10 mouse cellular contexts compared by ENCODE assay signal in genomic region chr4:41098577-41098951, GRCm38 (mm10). TPM values are rescaled to one million over a fixed set of nuclear protein-coding genes. Genes with fewer than 3 reads are reported as not detected.
A peak's percentile ranks its signal among the peaks of the same experiment; 100 is the strongest.
DNase-seq lines count a peak whose midpoint lies in the region; ATAC-seq lines count a peak whose summit lies in the region.
"Had no signal": no experiment of that assay in that cellular context is flagged by ENCODE, and none has a peak within 500 bp of the region (broad histone marks: within the 10 kb centered on the region; RNA-seq: fewer than 3 reads in every experiment).

No protein-coding gene starts in this region.

- ATAC-seq in neural tube, embryonic 14.5 days (ENCODE audit: low read depth), result peak; percentile 20
- ATAC-seq: Patski had no signal

- H3K36me3 ChIP-seq in forebrain, embryonic 10.5 days (replicated peaks), result no peaks in the 10 kb centered on the region
- no peaks in the 10 kb centered on the region for H3K36me3 ChIP-seq in neural tube, embryonic 14.5 days (ENCODE audit: control insufficient read depth, insufficient read depth, low read length)

- no peak overlapping the region for H3K27ac ChIP-seq in forebrain, embryonic 10.5 days
- no peak overlapping the region for H3K27ac ChIP-seq in neural tube, embryonic 14.5 days (ENCODE audit: low read depth, low read length)

- 21% methylated on average over 11 of the region's 11 CpGs for WGBS in forebrain, embryonic 10.5 days
- 16% methylated on average over 11 of the region's 11 CpGs for WGBS in neural tube, embryonic 14.5 days

- peak overlapping the region; percentile 21; the same call in 1 of the 2 replicates for H3K9ac ChIP-seq in neural tube, embryonic 14.5 days (replicated peaks; ENCODE audit: low read depth, low read length)

- H3K4me2 ChIP-seq in neural tube, embryonic 14.5 days (ENCODE audit: low read depth, low read length), result peak overlapping the region; percentile 96

- H3K27me3 ChIP-seq in forebrain, embryonic 10.5 days (ENCODE audit: poor library complexity, severe bottlenecking), result peaks cover 50% of the 10 kb centered on the region
- H3K27me3 ChIP-seq in neural tube, embryonic 14.5 days (ENCODE audit: control insufficient read depth, insufficient read depth, low read length), result peaks cover 14% of the 10 kb centered on the region
- H3K27me3 ChIP-seq: Patski had no signal

- peak overlapping the region; percentile 58 for H3K4me3 ChIP-seq in forebrain, embryonic 10.5 days
- peak overlapping the region; percentile 37 for H3K4me3 ChIP-seq in neural tube, embryonic 14.5 days (ENCODE audit: low read depth, low read length)

- peak; percentile 32 for DNase-seq in kidney, adult 18-20 months
- no peak for DNase-seq in kidney, adult 11 months
- DNase-seq in forebrain, embryonic 10.5 days (ENCODE audit: extremely low spot score, low spot score), result no peak
- DNase-seq in kidney, postnatal 10 days, result peak; percentile 18
- DNase-seq in spleen, adult 18-20 months, result no peak
- DNase-seq in layer of hippocampus, postnatal 10 days (ENCODE audit: low spot score in 2 of 2), result no peak
- DNase-seq in urinary bladder, postnatal 4 days (ENCODE audit: low spot score in 2 of 2), result no peak

- H3K9me3 ChIP-seq in forebrain, embryonic 10.5 days, result no peaks in the 10 kb centered on the region
- H3K9me3 ChIP-seq in neural tube, embryonic 14.5 days (ENCODE audit: control insufficient read depth, low read length), result no peaks in the 10 kb centered on the region

- peaks cover 34% of the 10 kb centered on the region for H3K4me1 ChIP-seq in forebrain, embryonic 10.5 days
- peaks cover 4% of the 10 kb centered on the region; the same call in 1 of the 2 replicates for H3K4me1 ChIP-seq in neural tube, embryonic 14.5 days (ENCODE audit: control insufficient read depth, insufficient read depth, low read length)

RNA-seq across cellular contexts. Expression of gene Aqp3, which starts 0.6 kb away (rescaled TPM):
- 4.6 and 4.9 TPM in 2 replicates for polyA plus RNA-seq in forebrain, embryonic 10.5 days (2016; fragmentation: Nextera tagmentation; extraction: Ambion mirVana)
- polyA plus RNA-seq in neural tube, embryonic 14.5 days (2014; fragmentation: Nextera tagmentation; extraction: Ambion mirVana), result 0.19 TPM in 1 of 2 replicates, not detected in the other
- under 1 TPM in 1 of 2 experiments, not detected in 1; 0.67 TPM for total RNA-seq in layer of hippocampus, postnatal 10 days (2021)
- total RNA-seq: gastrocnemius, adult 18-20 months had no signal

RNA-seq across cellular contexts. Expression of gene Nol6, which starts 25.7 kb away (rescaled TPM):
- polyA plus RNA-seq in forebrain, embryonic 10.5 days (2016; fragmentation: Nextera tagmentation; extraction: Ambion mirVana), result 34.3 and 36.9 TPM in 2 replicates
- 34.8 and 36.1 TPM in 2 replicates for polyA plus RNA-seq in neural tube, embryonic 14.5 days (2014; fragmentation: Nextera tagmentation; extraction: Ambion mirVana)
- total RNA-seq in layer of hippocampus, postnatal 10 days (2021), result 10 to 100 TPM; 86.2 to 87.7 TPM

RNA-seq across cellular contexts. Expression of gene Ube2r2, which starts 37.0 kb away (rescaled TPM):
- polyA plus RNA-seq in forebrain, embryonic 10.5 days (2016; fragmentation: Nextera tagmentation; extraction: Ambion mirVana), result 74.6 and 82.1 TPM in 2 replicates
- 57.5 and 70.7 TPM in 2 replicates for polyA plus RNA-seq in neural tube, embryonic 14.5 days (2014; fragmentation: Nextera tagmentation; extraction: Ambion mirVana)
- 10 to 100 TPM; 84.2 to 84.4 TPM for total RNA-seq in layer of hippocampus, postnatal 10 days (2021)

RNA-seq across cellular contexts. Expression of gene Aqp7, which starts 50.6 kb away (rescaled TPM):
- polyA plus RNA-seq in forebrain, embryonic 10.5 days (2016; fragmentation: Nextera tagmentation; extraction: Ambion mirVana), result 0.06 and 0.07 TPM in 2 replicates
- not detected in 2 replicates for polyA plus RNA-seq in neural tube, embryonic 14.5 days (2014; fragmentation: Nextera tagmentation; extraction: Ambion mirVana)
- under 1 TPM in 1 of 2 experiments, not detected in 1; 0.20 TPM for total RNA-seq in layer of hippocampus, postnatal 10 days (2021)

Comparison
In these comparisons a context has a peak if more than half of its experiments do, and no peak if none do; other contexts are left out.
1. DNase-seq: peak in kidney, adult 18-20 months (single experiment) and kidney, postnatal 10 days (single experiment); none in kidney, adult 11 months (single experiment), forebrain, embryonic 10.5 days (single experiment), spleen, adult 18-20 months (0 of 2), layer of hippocampus, postnatal 10 days (0 of 2) and urinary bladder, postnatal 4 days (0 of 2).